Mouse (Mus musculus): ENCODE measurements around the gene Pbx1. TPM values are rescaled to one million over a fixed set of nuclear protein-coding genes. Genes with fewer than 3 reads are reported as not detected.
A peak's percentile ranks its signal among the peaks of the same experiment; 100 is the strongest.

Pbx1 gene
- polyA plus RNA-seq, 1 experiment: 332 TPM

DNA sequence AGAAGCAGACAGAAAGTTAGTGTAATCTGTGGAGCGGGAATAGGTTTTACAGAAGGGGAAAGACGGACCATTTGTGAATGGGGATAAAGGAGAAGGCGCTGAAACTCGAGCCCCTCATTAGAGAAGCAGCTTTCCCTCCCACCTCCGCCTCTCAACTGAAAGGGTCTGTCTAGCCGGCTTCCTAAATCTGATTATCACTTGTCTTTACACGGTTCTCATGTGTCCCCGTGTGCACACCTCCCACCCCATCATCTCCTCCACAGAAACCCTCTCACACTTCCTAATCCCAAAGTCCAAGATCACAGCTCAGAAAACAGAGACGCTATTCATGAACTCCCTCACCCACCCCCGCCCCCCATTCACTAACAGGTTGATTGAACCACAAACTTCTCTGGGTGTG, 21.5 kb downstream of the Pbx1 start:
- 19% methylated on average over 10 of the region's 10 CpGs for WGBS
- H3K27ac ChIP-seq (ENCODE audit: insufficient read depth, low read depth, low read length): peak overlapping the region; percentile 20; the same call in 1 of the 2 replicates
- peaks cover 37% of the 10 kb centered on the region for H3K4me1 ChIP-seq (ENCODE audit: control insufficient read depth, insufficient read depth, low read length)
- no peak overlapping the region for H3K4me3 ChIP-seq (ENCODE audit: insufficient read depth, low read depth, low read length)
- no peak for TF ChIP-seq POLR2A (IDR thresholded peaks at IDR 0.05; ENCODE audit: insufficient read depth, low read depth, low read length)
- no peak for TF ChIP-seq CTCF (IDR thresholded peaks at IDR 0.05; ENCODE audit: insufficient read depth, low read depth, low read length)

DNA sequence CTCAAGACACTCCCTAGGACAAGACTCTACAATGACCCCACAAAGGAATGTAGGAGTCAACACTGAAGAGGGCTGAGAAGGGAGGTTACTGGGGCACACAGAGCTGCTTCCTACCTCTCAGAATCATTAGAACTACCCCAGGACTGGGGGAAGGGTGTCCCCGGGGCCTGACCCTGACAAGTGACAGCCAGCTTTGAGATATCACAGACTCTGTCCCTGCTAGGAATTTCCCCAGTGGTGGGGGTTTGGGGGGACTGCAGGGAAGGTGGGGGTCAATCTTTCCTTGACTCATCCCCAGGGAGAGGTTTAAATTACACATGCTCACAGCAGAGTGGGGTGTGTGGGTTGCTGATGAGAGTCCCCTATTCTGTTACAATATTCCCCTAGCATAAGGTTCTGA, 22.0 kb downstream of the Pbx1 start:
- H3K27ac ChIP-seq (ENCODE audit: insufficient read depth, low read depth, low read length): peak overlapping the region; percentile 38; the same call in 1 of the 2 replicates
- no peak overlapping the region for H3K4me3 ChIP-seq (ENCODE audit: insufficient read depth, low read depth, low read length)
- no peak for TF ChIP-seq POLR2A (IDR thresholded peaks at IDR 0.05; ENCODE audit: insufficient read depth, low read depth, low read length)
- TF ChIP-seq CTCF (IDR thresholded peaks at IDR 0.05; ENCODE audit: insufficient read depth, low read depth, low read length): no peak
- whole genome bisulfite sequencing: 23% methylated on average over 1 of the region's 1 CpGs
- peaks cover 39% of the 10 kb centered on the region for H3K4me1 ChIP-seq (ENCODE audit: control insufficient read depth, insufficient read depth, low read length)

DNA sequence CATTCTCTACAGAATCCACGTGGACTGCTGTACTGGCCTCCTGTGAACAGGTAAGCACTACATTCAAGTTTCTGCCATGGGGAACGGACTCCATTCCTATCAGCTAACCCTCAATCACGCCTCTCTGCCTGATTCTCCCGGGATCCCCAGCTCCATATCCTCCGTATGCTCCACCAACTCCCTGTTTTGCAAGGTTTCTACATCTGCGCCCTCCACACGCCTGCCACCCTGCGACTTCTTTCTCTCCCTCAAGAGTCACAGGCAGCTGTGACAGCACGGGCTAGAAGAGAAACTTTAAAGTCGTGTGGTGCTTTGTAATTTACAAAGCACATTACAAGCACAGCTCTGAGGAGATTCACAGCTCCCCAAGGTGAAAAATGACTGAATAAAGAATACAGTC, 23.3 kb downstream of the Pbx1 start:
- H3K27ac ChIP-seq (ENCODE audit: insufficient read depth, low read depth, low read length): 0 out of 2 replicates have a peak overlapping the region, but pooled peaks have one; percentile 6
- 27% methylated on average over 10 of the region's 10 CpGs for WGBS
- H3K4me3 ChIP-seq (ENCODE audit: insufficient read depth, low read depth, low read length): no peak overlapping the region

DNA sequence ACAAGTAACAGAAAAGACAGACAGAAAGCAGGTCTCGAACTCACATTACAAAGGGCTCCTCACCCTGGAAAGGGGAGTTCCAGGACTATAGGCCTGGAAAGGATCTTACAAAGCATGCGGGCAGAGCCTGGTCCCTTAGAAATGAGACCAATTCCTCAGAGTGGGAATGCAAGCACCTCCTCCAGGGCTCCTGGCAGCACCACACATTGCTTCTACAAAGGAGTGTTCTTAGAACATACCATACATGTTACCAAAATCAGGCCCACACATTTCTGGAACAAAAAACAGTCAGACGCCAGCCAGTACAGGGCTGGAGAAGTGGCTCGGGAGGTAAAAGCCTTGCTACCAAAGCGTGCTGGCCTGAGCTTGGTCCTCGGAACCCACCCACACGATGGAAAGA, 24.1 kb downstream of the Pbx1 start:
- 31% methylated on average over 7 of the region's 7 CpGs for WGBS
- no peak for TF ChIP-seq POLR2A (IDR thresholded peaks at IDR 0.05; ENCODE audit: insufficient read depth, low read depth, low read length)
- TF ChIP-seq CTCF (IDR thresholded peaks at IDR 0.05; ENCODE audit: insufficient read depth, low read depth, low read length): no peak
- Histone ChIP-seq H3K4me1 (ENCODE audit: control insufficient read depth, insufficient read depth, low read length) (peaks cover 40% of the 10 kb centered on the region), H3K27ac (ENCODE audit: insufficient read depth, low read depth, low read length) (0 out of 2 replicates have a peak overlapping the region, but pooled peaks have one; percentile 54), H3K4me3 (ENCODE audit: insufficient read depth, low read depth, low read length) (no peak overlapping the region)

More for the DNA sequence above, 23.3 kb downstream of the Pbx1 start:
- TF ChIP-seq CTCF (IDR thresholded peaks at IDR 0.05; ENCODE audit: insufficient read depth, low read depth, low read length) (no peak), POLR2A (IDR thresholded peaks at IDR 0.05; ENCODE audit: insufficient read depth, low read depth, low read length) (no peak)
- peaks cover 40% of the 10 kb centered on the region for H3K4me1 ChIP-seq (ENCODE audit: control insufficient read depth, insufficient read depth, low read length)

DNA sequence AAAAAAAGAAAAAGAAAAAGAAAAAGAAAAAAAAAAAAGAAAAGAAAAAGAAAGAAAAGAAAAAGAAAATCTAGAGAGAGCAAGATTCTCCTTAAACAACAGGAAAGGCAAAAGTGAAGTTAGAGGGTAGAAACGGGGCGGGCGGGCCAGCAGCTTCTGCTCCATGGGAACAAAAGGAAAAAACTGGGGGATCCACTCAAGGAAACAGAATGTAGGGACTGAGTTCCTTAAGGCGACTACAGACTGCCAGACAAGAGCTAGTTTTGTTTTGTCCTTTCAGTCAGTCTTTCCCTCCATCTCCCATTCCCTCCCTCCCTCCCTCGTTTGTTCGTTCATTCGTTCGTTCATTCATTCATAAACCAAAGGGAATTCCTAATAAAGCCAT, 25.8 kb downstream of the Pbx1 start:
- Histone ChIP-seq H3K4me3 (ENCODE audit: insufficient read depth, low read depth, low read length) (no peak overlapping the region), H3K4me1 (ENCODE audit: control insufficient read depth, insufficient read depth, low read length) (peaks cover 49% of the 10 kb centered on the region), H3K27ac (ENCODE audit: insufficient read depth, low read depth, low read length) (no peak overlapping the region)
- TF ChIP-seq POLR2A (IDR thresholded peaks at IDR 0.05; ENCODE audit: insufficient read depth, low read depth, low read length) (no peak), CTCF (IDR thresholded peaks at IDR 0.05; ENCODE audit: insufficient read depth, low read depth, low read length) (no peak)
- WGBS: 33% methylated on average over 8 of the region's 8 CpGs

DNA sequence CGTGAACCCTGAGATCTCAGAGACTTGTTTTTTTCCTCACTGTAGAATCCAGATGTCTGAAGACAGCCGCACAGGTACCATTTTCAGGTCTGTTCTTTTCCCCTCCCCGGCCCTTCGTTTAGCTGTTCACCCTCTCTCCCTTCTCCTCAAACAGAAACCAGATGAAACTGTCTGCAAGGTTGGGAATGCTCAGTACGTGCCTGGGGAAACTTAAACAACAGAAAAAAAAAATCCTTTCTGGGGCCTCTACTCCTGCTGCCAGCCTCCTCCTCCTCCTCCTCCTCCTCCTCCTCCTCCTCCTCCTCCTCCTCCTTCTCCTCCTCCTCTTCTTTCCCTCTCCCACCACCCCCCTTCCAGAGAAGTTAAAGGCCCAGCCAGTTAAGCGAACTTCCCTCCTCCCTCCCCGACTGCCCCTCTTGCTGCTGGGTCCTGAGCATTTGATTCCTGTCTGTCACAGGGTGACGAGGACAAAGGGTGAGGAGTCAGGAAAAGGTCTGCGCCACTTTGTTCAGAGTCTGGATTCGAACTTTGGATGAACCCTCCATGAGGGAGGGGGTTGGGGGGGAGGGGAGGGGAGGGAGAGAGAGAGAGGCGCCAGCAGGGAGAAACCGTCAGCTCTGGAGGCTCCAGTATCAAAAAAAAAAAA, 26.3 kb downstream of the Pbx1 start:
- peaks cover 48% of the 10 kb centered on the region for H3K4me1 ChIP-seq (ENCODE audit: control insufficient read depth, insufficient read depth, low read length)

DNA sequence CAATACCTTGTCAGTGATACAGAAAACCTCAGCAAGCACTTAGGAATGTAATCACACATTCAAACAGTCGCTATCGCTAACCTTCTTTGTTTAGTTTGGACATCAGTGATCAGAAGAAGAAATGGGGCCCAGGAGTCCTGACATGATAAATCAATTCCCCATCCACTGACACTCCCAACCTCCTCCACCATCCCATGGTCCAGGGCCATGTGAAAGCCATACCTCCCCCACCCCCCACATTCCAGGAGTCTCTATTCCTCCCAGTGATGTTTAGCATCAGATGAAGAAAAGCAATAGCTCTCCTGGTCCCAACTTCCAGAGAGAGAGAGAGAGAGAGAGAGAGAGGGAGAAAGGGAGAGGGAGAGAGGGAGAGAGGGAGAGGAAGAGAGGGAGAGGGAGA, 28.5 kb downstream of the Pbx1 start:
- Histone ChIP-seq H3K27ac (ENCODE audit: insufficient read depth, low read depth, low read length) (no peak overlapping the region), H3K4me3 (ENCODE audit: insufficient read depth, low read depth, low read length) (no peak overlapping the region), H3K4me1 (ENCODE audit: control insufficient read depth, insufficient read depth, low read length) (peaks cover 39% of the 10 kb centered on the region)
- TF ChIP-seq CTCF (IDR thresholded peaks at IDR 0.05; ENCODE audit: insufficient read depth, low read depth, low read length) (no peak), POLR2A (IDR thresholded peaks at IDR 0.05; ENCODE audit: insufficient read depth, low read depth, low read length) (no peak)
- 69% methylated on average over 2 of the region's 2 CpGs for WGBS

More for the DNA sequence above, 26.3 kb downstream of the Pbx1 start:
- 29% methylated on average over 11 of the region's 12 CpGs for WGBS
- H3K4me3 ChIP-seq (ENCODE audit: insufficient read depth, low read depth, low read length): no peak overlapping the region
- no peak overlapping the region for H3K27ac ChIP-seq (ENCODE audit: insufficient read depth, low read depth, low read length)
- TF ChIP-seq POLR2A (IDR thresholded peaks at IDR 0.05; ENCODE audit: insufficient read depth, low read depth, low read length): no peak
- no peak for TF ChIP-seq CTCF (IDR thresholded peaks at IDR 0.05; ENCODE audit: insufficient read depth, low read depth, low read length)

DNA sequence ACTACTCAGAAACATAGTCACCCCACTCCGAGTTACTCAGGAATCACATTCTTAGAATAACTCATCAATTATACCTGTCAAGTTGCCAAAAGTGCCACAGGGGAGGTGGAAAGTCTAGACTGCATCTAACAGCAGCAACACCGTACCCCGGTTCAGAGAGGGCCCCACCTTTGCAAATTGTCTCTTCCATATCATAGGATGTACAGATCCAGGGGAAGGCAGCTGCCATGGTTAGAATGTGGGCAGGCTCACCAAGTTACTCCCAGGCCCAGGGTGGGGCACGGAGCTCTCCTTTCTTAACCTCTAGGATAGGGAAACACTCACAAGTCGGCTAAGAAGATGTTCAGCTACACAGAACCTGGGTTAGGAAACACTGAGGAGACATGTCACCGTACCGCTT, 29.4 kb downstream of the Pbx1 start:
- WGBS: 29% methylated on average over 7 of the region's 7 CpGs
- TF ChIP-seq CTCF (IDR thresholded peaks at IDR 0.05; ENCODE audit: insufficient read depth, low read depth, low read length): no peak
- TF ChIP-seq POLR2A (IDR thresholded peaks at IDR 0.05; ENCODE audit: insufficient read depth, low read depth, low read length): no peak
- H3K27ac ChIP-seq (ENCODE audit: insufficient read depth, low read depth, low read length): no peak overlapping the region
- peaks cover 33% of the 10 kb centered on the region for H3K4me1 ChIP-seq (ENCODE audit: control insufficient read depth, insufficient read depth, low read length)
- H3K4me3 ChIP-seq (ENCODE audit: insufficient read depth, low read depth, low read length): no peak overlapping the region

DNA sequence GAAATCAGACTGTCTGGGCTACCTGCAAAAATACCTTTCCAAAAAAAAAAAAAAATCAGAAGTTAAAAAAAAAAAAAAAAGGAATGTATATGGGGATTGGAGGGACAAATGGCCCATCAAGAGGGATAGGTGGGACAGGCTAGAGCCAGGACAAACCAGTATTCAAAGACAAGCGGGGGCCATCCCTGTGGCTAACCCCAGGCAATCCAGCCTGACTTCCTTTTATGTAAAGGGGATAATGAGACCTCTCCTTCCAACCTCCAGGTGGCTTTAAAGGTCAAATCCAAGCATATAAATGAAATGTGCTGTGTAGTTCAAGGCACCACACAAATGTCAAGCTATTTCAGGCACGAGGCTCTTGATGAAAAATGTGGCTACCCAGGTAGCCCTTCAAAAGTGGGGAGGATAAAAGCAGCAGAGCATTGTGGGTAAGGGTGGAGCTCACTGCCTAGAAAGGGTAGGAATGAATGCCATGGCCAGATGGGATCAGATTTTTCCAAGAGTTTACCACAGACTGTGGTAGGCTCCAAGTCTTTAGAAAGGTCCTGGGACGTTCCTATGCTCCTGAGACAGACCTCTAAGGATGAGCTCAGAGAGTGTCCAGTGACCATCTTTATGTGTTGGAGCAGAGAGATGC, 36.4 kb downstream of the Pbx1 start:
- TF ChIP-seq CTCF (IDR thresholded peaks at IDR 0.05; ENCODE audit: insufficient read depth, low read depth, low read length): no peak
- TF ChIP-seq POLR2A (IDR thresholded peaks at IDR 0.05; ENCODE audit: insufficient read depth, low read depth, low read length): no peak
- 69% methylated on average over 3 of the region's 3 CpGs for WGBS
- peaks cover 19% of the 10 kb centered on the region for H3K4me1 ChIP-seq (ENCODE audit: control insufficient read depth, insufficient read depth, low read length)
- 0 out of 2 replicates have a peak overlapping the region, but pooled peaks have one; percentile 60 for H3K27ac ChIP-seq (ENCODE audit: insufficient read depth, low read depth, low read length)
- H3K4me3 ChIP-seq (ENCODE audit: insufficient read depth, low read depth, low read length): no peak overlapping the region
